Mouse (Mus musculus) cerebellum, adult 11 months (tissue): ENCODE data around the gene Pex5l.

ENCODE experiments used
- DNase-seq: peaks from one replicate; pipeline ENCODE4 v3.0.0; 2022

Pex5l gene

GRCm38 (mm10) chr3:33061428-33061827 is 81.6 kb downstream of the Pex5l start:
- DNase-seq = no peak

GRCm38 (mm10) chr3:33061016-33061415 is 82.0 kb downstream of the Pex5l start:
- no peak for DNase-seq

DNA sequence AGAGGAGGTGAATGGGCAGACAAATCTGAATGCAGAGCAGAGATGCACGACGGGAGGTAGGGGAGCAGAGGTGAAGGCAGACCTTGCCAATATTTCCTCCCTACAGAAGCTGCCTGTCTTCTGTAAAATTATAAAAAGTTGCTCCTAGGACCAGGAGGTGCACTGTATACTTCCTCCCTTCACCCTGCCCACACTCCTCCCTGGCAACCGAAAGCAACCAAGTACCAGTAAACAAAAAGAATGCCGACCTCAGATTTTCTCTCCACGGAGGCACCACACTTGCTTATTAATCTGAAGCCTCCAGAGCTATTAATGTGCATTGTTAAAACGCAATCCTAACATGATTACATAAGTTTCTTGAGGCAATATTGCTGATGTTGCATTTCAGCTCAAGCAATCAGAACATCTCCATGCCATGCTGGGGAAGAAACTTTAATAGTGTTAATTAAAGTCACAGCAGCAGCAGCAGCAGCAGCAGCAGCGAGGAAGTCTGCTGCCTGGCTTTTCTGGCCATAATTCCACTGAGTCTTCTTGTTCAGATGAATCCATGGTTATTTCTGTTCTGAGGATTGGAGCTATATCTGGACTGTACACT is 82.6 kb downstream of the Pex5l start:
- DNase-seq = no peak

- no peak for DNase-seq
Measured at GRCm38 (mm10) chr3:33048304-33048703, 94.7 kb downstream of the Pex5l start.

DNA sequence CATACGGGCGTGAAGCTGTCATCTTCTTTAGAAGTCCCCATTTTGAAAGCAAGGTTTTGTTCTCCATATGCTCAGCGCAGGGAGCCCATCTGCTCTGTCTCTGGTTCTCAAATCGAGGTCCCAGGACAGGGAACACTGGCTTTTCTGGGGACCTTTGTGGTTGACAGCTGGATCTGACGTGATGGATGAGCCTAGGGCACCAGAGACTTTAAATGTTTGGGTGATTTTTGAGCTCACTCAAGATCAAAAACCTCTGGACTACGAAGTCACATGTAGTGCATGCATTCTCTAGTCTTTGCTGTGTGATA is 98.3 kb downstream of the Pex5l start:
- no peak for DNase-seq

DNA sequence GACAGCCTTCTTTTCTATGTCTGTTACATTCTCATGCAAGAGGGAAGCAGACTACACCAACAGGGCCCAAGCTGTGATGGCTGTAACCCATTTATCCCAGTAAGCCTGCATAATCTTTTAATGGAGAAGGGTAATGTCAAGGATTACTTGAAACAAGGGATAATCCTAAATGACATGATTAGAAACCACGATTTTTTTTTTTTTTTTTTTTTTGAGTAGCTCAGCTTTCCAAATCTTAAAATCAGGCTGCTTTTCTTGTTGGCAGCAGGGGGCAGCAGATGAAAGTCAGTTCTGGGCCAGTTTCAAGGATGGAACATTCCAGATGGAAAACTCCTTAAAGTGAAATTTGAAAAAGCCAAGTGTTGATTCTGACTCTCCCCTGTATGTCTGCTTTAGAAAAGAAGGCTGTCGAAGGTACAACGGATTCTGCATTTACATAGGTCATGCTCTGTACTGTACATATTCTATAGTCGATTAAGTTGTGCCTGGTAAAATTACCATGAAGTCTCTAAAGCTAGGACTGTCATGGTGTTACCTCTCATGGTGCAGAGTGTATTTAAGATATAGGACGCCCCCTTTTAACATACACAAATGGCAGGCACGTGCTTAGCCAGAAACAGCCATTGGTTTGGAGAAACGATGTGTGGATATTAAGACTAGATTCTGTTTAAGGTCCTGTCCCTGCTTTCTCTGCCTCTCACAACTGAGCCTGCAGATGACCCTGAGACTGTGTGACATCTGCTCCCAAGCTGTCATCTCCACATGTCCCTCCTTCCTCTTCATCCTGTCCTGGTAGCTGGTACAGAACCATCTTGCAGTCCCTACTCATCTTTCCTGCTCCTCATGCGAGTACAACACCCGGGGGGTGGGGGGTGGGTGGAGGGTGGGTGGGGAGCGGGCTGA is 98.9 kb downstream of the Pex5l start:
- no peak for DNase-seq

- no peak for DNase-seq
Measured at GRCm38 (mm10) chr3:33024566-33024965, 118.5 kb downstream of the Pex5l start.

DNA sequence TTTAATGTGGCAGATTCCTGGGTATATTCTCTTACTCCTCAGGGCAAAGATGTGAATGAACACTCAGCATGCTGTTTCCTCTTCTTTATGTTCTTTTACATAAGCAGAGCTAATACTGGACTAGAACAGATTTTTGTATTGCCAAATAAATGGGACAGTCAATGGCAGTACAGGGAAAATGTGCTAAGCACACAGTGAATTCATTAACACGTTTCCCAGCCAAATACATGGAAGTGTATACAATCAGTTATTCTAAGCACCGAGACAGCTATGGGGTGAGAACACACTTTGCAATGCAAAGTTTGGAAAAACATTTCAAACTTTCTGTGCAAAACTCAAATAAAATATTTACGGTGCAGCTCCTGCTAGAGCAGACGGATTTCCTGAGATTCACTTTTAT is 139.1 kb downstream of the Pex5l start:
- DNase-seq = no peak

DNA sequence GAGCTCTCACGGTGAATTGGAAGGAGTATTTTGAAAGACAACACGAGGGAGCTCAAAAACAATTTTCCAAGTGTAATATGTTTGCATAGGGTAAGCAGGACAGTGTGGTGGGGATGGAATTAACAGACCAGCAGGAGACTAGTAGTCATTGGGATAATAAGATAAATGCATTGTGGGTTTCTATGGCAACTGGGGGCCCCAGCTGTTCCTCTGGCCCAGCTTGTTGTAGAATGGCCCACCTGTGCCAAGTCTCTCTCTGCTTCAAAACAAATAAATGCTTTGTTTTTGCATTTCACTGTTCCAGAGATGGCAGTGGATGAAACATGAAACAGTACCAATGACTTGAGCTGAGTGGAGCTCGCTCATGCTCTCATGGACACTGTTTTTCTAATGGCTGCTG is 141.3 kb downstream of the Pex5l start:
- no peak for DNase-seq

DNA sequence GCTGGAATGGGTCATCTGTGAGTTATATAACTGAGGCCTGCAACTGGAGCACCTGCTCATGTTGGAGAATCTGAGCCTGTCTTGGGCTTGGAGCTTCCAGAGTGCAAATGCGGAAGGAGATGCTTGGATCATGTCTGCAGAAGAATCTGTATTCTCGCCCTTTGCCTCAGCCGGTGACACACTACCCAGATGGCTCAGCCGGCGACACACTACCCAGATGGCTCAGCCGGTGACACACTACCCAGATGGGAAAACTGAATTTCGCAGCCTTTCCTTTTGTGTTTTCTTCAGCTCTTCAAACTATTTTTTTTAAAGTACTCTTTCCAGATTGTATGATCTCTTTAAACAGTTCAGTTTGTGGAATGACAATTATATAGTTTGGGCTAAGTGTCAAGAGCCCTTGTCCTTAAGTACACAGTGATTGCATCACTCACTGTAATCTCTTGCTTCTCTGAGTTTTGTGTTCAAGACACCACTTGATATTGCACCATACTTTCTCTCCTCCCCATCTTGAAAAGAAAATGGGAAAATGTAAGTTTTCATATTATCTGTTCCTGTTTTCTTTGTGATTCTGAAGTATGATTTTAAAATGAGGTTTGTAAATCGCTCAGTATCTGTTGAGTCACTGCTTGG is 142.5 kb downstream of the Pex5l start:
- DNase-seq = no peak

DNA sequence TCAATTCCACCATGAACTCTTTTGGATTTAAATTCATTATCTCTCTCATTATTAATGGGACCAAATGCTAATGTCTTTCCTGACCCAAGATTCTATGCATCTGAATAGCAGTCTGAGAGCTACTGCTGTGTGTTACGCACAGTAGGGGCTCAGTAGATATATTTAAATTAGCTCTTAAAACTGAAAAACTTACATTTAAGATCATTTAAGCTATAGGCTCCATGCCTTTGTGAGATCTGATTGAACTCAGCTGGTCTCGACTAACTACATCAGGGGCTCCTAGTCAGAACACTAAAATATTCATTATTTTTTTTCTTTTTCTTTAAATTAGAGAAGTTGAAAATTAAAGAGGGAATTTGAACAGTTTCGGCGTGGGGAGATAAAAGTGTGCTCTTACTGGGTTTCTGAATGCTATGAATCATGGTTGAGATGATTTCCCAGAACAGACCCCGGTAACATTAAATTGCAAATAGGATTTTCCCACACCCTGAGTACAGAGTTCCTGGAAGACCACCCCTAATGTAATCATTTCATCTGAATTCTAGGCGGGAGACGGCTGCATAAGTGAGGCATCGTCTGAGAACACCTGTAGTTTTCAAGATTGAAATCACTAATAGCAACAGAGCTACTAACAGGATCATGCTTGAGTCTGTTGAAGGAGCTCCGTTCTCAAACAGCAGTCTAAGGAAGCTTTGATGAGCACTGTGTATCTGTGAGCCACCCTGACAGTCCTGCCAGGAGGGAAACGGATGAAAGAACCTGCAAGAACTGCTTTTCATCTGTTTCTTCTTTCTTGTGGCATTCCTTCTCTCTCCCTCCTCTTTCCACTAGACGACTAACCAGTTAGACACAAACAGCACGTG is 151.1 kb downstream of the Pex5l start:
- no peak for DNase-seq

- no peak for DNase-seq
Measured at GRCm38 (mm10) chr3:32987806-32988205, 155.2 kb downstream of the Pex5l start.

- no peak for DNase-seq
Measured at GRCm38 (mm10) chr3:32985141-32985540, 157.9 kb downstream of the Pex5l start.

GRCm38 (mm10) chr3:32979981-32980380 is 163.1 kb downstream of the Pex5l start:
- no peak for DNase-seq

DNA sequence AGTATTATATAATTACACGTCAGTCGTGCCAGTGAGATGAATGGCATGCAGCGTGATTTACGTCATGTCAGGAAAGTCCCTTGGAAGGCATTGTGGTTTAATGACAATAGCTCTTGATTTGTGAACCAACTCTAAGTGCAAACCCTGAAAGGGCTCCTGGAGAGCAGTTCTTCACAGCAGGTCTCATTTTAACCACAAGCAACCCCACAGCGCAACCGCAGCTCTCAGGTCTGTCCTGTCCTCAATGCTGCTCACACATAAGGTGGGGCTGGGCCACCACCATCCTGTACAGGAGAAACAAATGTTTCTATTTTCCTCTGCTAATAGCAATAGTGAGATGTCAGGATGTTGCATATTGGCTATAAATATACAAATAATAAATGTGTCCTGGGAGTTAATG is 163.8 kb downstream of the Pex5l start:
- no peak for DNase-seq

- no peak for DNase-seq
Measured at GRCm38 (mm10) chr3:32970257-32970656, 172.8 kb downstream of the Pex5l start.

DNA sequence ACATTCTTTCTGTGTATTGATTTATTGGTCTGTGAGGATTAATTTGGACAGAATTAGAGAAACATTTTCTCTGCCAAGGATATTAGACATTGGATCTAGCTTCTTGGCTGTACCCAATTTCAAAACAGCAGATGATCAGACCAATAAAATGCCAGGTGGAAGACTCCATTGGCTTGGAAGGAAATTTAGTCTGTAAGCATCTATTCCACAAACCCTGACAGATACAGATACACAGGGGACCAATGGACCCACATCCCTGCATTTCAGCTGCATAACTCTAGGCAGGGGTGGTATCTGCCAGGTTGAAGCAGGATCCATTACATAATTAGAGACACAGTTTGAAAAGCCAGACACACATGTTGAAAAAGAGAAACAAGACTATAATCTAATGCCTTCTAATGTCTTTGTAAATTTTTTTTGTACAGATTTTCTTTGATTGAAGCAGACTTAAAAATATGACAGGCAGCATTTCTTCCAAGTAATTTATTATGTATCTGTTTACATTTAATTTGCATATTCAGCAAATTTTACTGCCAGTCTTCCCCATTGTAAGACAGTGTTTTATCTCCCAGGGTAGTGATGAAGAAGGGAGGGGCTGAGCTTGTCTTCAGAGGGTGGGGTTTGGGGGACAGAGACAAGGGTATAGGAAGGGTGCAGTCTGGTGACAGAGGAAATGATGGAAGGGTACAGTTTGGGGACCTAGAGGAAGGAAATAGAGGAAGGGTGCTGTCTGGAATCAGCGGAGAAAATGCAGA is 174.2 kb downstream of the Pex5l start:
- no peak for DNase-seq

DNA sequence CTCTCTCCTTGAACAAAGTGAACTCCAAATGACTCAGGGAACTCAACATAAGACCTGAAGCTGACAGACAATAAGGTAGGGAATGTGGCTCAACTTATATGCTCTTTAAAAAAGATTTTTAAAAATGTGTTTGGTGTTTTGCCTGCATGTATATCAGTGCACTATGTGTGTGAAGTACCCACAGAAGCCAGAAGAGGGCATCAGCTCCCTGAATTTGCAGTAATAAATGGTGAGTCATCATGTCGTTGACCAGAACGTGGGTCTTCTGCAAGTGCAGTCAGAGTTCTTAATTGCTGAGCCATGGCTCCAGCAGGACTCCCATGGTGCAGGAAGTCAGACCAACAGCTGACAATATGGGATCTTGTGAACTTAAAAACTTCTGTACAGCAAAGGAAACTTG is 177.5 kb downstream of the Pex5l start:
- DNase-seq = no peak

DNA sequence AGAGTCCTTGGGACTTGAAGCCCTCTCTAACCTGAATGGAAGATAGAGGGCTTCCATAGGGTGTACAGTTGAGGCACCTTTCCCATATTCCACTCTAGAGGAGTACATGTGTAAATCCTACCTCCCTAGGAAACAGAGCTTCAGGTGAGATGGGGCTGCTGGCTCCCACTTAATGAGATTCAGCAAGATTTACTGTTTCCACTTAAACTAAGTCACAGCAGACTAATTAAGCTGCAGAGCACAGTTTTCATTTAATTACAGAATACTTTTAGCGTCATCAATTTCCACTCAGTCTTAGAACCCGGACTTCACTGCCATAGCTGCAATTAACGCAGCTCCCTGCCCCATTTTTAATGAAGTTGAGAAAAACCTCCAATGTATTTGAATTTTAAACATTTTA is 181.6 kb downstream of the Pex5l start:
- DNase-seq = no peak

DNA sequence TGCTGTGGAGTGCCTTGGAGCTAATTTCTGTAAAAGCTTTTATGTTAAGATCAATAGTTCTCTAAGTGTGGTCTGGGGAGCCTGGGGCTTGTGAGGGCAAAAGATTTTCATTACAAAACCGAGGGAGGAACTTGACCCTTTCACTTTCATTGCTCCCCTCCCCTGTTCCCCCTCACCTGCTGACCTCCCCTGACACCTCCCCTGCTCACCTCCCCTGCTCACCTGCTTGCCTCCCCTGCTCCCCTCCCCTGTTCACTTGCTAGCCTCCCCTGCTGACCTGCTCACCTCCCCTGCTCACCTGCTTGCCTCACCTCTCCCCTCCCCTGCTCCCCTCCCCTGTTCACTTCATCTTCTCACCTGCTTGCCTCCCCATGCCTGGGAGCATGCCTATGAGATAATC is 191.7 kb downstream of the Pex5l start:
- no peak for DNase-seq

GRCm38 (mm10) chr3:32947486-32947885 is 195.6 kb downstream of the Pex5l start:
- DNase-seq = no peak

DNA sequence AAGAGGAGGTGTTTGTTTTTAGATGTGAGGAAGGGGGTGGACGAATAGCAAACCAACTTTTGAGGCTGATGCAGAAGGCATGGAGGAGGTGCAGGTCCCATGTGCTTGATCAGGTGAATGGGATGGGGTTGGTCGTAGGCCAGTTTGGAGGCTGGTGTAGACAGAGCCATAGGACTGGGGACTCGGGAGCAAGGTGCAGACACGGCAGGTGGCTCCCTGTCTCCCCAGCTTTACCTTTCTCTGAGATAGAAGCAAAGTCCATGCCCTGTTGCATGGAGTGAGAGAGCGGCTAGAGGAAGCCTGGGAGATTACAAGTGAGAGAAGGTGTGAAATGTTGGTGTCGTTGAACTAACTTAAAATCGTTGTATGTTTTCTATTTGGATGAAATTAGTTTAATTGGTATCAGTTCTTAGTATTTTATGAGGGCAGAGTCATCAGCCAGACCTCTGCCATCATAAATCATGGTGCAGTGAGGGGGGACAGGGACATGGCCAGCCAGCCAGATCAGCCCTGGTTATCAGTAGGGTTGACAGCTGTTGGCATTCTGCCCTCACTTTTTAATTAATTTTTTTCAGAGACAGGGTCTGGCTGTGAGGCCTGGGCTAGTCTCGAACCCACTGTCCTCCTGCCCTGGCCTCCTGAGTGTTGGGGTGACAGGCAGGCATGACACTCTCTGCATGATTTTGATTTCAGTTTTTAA is 203.1 kb downstream of the Pex5l start:
- no peak for DNase-seq
